Mouse (Mus musculus) urinary bladder, adult 2 months (tissue): ENCODE measurements around the gene Rnf166. TPM values are rescaled to one million over a fixed set of nuclear protein-coding genes. Genes with fewer than 3 reads are reported as not detected.

ENCODE experiments used
- DNase-seq: peaks from one replicate; pipeline ENCODE4 v3.0.0; 2022; ENCODE audit warnings: low spot score
- polyA plus RNA-seq: library from polyadenylated mRNA; depleted of rRNA; stranded (reverse); fragments of >200 nt; gene quantifications from 2 replicates; pipeline ENCODE4 v1.2.3, GENCODE M21; 2012

Rnf166 gene
- polyA plus RNA-seq, 1 experiment = 64.7 TPM

DNA sequence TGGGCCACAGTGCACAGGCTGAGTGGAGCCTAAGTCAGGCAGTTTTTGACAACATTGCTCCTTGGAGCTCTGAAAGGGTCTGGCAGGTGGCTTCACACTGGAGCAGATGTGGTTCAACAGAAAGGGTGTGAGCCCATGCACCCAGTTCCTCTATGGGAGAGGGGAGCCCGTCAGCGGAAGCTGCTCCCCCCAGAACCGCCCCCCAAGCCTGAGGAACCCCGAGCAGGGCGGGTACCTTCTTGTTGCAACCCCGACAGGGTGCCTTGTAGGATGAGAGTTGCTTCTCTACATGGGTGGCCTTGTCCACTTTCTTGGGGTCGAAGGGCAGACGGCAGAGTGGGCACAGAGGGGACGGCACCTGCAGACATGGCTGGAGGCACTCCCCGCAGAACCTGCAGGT, 5.9 kb downstream of the Rnf166 start:
- DNase-seq = no peak

DNA sequence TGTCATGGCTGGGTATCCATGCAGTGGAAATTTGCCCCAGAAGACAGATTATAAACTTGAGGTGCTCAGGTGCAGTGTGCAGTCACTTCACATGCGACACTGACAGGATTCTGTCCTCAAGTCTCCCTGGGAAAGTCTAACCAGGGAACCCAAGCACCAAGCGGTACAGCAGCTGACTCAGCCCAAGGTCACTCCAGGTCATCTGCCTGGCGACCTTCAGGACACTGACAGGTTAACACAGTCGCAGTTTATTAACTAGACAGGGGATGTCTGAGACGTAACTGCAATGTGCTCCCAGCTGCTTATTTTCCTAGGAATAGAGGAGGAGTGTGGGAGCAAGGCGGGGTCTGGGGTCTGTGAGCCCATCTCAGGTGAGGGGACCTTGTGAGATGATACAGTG, 6.5 kb downstream of the Rnf166 start:
- no peak for DNase-seq

DNA sequence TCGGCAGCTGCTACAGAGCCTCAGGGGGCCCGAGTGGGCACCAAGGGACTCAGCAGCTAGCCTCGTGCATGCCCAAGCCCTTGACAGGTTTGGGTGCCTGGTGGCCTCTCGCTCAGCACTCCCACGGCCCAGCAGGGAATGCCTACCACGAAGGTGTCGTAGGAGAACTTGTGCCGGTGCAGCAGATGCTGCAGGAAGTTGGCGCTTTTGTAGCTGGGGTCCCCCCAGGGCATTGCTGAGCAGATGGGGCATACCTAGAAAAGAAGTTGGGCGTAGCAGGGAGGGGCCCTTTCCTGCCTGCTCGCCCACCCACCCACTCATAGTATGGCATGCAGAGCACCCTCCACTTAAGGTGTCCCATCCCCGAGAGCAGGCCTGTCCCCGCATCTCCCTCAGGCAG, 8.0 kb downstream of the Rnf166 start:
- DNase-seq = no peak

DNA sequence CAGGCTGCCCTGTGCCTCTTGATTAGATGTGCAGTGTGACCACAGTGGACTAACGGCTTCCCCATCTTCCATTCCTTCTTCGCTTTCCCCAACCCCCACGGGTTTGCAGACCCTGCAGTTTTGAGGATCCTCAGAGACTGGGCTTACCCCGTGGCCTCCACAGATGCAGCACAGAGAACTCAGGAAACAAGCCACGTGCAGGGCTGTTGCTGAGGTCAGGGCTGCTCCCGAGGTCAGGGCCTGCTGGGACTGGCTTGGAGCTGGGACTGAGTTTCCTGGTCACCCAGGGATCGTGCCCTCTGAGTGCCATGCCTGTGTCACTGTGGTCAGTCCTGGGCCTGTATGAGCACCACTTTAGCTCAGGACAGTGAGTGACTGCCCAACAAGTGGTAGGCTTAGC, 10.9 kb downstream of the Rnf166 start:
- no peak for DNase-seq

DNA sequence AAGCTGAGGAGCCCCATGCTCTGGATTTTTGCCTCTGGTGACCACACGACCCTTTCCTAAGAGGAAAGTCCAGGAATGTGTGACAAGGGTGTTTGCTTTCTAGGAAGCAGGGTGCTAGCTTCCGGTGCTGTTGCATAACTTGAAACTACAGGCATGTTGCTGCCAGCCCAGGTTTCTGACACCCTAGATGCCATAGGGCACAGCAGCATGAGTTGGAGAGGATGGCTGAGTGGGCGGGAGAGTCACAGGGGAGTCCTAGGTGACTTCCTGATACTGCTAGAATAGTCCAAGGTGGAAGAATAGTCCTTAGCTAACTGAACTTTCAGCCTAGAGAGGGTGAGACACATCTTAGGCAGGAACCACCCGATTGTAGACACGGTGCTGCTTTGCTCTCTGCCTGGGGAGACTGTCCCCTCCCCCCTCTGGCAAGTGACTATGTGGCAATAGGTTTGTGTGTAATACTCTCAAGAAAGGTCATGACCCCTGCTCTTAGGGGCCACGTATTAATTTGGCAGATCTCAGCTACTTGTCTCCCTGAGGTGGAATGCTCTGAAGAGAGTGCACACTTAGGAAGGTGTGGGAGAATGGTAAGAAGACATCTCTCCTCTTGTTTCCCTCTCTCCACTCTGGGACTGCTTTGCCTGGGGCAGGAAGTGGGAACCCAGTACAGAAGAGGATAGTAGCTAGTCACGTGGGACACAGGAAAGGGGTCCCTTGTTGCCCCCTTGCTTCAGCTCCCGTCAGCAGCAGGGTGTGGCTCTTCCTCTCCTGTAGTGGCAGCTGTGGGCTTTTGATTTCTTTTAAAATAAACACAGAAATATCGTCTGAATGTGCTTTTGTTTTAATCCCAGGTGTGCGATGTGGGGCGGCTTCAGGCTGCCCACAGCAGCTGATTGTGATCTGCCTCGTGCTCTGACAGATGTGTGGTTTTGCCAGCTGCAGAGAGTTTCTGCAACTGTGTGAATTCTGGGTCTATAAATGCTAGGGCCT, 11.9 kb downstream of the Rnf166 start:
- DNase-seq = no peak

DNA sequence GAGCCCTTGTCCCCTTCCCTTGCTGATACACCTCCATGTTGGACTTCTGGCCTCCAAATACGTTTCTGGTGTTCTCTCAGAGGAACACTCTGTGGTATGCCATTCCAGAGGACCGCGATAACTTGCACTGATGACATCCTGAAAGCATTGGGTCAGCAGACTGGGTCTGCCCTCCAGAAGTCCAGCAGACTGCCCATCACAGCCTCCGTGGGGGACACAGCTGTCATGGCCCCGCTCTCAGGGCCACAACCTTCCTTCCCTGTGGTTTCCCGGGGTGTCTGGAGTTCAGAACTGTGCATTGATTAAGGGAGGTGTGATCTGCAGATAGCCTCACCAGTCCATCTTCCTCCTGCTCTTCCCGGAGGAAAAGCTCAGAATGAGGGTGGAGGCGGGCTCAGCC, 13.4 kb downstream of the Rnf166 start:
- no peak for DNase-seq

DNA sequence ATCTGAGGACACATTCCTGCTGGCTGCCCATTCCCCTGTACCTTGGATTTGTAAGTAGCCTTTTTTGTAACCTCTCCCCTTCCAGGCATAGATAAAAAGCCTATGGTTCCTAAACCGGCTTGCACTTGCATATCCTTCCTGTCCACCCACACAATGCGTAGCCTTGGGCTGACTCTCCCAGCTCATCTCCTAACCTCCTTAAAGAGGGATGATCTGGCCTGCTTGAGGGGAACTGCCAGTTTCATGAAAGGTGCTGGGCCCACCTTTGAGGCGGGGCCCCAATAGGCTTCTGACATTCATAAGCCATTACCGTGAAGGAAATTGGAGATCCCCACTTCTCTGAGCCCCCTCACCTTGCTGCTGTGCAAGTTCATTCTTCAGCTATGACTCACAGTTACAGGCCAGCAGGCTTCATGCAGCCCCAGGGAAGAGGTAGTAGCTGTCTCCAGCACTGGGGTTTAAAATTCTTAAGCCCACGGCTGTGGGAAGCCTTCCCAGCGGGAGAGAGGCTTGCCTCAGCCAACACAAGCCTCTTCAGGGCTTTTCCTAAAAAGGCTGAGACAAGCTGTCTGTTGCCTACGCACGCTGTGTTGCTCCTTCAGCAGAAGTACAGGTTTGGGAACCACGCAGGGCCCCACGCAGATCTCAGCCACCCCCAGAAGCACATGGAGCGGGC, 14.3 kb downstream of the Rnf166 start:
- no peak for DNase-seq

DNA sequence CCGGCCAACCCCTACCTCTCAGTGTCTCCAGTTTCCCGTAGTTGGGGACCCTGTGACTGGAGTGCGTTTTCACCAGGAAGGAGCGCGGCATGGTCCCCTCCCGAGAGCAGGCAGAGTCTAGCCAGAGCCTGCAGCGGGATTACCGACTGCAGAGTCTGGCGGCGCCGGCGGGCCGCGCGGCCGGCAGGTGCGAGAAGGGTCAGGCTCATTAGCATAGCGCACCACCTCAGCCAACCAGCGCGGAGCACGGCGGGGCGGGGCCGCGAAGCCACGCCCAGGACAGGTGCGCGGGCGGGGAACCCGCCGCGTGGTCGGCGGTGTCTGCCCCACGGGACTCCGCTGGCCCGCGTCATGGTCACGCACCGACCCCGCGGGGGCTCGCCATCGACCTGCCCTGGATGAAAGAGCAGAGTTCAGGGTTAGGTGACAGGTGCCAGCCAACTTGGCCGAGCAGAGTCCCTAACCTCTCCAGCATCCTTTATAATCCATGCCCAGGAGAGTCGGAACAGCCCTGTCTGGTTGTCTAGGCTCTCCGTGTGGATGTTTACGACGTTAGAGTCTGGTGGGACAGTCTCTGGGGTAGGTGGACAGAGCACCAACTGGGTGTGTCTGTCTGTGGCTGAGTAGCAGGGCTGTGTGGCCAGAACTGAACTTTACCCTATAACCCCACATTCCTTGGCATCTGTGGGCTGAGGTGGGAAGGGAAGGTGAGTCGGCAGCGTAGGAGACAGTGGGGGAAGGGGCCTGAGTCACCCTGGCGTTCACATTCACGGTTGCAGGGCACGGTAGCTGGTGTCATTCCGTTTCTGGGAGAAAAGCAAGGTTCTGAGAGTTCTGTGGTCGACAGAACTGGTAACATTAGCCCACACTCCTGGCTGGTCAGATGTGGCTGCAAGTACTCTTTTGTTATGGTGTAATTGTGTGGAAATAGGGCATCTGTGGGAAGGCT, 15.1 kb downstream of the Rnf166 start, which contains the start of gene Snai3:
Snai3 (minus strand) TSS at position 210 of the 949 bp plus-strand sequence.
- DNase-seq = peak; percentile 67

DNA sequence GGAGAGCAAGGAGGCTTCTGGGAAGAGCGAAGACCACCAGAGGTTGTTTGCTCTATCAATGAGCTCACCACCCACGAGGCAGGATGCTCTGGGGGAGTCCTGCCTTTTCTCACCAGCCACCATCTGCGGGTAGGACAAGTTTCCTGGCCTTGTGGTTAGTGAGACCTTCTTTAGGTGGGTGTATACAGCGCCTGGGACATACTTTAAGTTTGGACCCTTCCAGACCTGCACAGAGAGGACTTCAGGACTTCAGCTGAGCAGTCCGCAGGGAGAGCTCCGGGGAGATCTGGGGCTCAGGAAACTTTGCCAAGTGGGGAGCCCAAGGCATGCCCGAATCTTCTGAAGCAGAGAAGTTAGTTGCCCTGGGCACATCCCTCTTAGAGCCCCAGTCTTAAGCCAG, 15.9 kb downstream of the Rnf166 start:
- no peak for DNase-seq

DNA sequence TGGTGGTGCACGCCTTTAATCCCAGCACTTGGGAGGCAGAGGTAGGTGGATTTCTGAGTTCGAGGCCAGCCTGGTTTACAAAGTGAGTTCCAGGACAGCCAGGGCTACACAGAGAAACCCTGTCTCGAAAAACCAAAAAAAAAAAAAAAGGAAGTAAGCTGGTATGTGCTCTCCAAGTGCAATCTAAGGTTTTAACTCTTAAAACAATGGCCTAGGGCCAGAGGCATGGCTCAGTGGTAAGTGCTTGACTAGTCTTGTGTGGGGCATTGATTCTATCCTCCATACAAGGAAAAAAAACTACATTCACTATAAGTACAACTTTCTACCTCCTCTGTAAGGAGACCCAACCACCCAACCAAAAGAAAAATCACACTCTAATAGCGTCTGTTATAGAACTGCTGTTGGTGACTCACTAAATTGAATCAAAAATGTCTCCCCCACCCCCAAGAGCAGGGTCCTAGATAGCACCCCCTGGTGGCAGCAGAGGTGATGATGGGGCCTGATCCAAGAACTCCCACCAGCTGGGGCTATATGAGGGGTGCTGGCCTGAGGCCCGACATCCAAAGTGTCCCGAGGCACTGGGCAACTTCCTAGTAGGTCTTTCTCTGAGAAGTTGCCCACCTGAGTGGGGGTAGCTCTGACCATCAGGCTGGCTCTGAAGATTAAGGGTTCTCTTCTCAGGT, 16.5 kb downstream of the Rnf166 start:
- no peak for DNase-seq

DNA sequence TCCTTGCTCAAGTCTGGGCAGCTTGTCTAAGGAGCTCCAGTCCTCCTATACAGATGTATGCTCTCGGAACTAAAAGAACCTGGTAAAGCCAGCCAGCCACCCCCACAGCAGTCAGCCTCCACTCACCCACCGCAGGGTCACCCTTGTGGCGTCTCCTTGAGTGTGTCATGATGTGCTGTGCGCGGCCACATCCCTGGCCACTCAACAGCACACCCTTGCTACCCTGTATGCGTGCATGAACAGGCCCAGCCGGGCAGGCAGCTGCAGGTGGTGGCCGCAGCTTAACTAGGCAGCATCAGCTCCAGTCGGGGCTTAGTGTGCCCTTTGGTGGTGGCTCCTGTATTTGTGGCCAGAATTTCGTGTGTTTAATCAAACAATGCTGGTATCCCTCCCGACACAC, 18.7 kb downstream of the Rnf166 start:
- DNase-seq = peak; percentile 54

DNA sequence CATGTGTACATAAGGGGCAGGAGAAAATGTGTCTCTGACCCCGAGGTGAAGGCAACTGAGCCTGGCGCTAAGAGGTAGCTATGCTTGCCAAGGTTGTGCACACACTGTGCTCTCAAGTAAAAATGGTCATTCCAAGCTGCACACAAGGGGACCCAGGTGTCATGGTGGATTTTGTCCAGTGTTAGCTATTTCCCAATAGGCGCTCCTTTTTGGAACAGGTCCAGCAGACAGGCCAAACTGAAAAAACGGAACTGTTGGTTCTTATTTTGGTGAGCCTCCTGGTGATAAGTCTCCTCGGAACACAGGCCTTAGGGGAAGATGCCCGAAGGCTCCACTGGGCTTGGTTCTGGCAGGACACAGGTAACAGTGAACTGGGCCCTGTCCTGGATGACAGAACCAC, 21.5 kb downstream of the Rnf166 start:
- DNase-seq = no peak

DNA sequence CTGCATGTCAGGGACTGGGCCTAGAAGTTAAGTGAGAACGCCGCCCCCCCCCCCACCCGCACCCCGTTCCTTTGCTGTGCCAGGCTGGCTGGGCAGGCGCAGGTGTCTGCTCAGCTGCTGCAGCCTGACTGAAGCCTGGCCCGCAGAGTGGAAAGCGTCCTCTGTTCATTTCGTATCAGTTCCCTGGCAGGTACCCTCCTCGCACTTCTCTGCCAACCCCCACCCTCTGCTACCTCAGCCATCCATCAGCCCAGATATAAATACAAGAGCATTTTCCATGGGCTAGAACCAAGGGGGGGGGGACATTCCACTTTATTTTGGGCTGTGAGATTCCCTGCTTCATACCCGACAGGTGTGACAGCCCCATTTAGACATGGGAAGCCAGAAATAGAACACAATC, 23.7 kb downstream of the Rnf166 start:
- DNase-seq = no peak

DNA sequence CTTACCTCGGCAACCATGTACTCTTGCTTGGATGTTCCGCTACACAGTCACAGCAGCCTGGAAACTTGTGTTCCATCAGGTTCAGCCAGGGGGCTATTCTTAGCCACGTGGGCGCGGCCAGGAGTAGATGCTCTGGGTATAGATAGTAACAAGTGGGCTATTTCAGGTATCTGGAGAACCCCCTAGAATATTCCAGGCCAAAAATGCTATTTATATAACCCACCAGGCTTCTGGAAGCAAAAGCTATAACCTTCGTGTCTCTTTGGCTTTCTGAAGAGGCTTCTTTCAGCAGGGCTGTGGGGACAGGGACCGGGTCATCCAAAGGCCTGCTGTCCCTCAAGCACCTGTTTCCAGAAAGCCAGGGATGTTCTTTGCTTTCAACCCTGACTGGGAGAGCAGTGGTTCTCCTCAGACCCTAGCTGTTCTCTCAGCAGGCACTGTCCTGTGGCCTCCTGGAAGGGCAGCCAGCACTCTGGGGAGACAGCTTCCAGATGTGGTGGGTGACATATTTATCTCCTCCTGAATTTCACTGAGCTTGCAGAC, 24.6 kb downstream of the Rnf166 start:
- no peak for DNase-seq

DNA sequence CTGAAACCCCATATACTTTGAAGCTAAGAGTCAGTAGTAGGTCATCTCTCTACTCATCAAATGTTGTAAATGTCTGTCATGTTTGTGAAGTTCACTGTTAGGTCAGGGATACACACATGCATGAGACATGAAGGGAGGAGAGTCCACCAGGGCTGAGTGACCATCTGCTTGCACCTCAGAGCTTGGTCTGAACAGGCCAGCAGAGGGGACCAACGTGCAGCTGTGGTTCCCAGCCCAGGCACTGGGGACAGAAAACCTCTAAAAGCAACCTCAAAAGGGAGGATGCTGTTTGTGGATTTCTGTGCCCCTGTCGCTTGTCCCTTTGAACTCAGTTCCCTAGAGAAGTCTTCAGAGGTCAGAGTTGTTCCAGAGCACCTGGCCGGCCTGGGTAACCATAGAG, 30.7 kb downstream of the Rnf166 start:
- no peak for DNase-seq

DNA sequence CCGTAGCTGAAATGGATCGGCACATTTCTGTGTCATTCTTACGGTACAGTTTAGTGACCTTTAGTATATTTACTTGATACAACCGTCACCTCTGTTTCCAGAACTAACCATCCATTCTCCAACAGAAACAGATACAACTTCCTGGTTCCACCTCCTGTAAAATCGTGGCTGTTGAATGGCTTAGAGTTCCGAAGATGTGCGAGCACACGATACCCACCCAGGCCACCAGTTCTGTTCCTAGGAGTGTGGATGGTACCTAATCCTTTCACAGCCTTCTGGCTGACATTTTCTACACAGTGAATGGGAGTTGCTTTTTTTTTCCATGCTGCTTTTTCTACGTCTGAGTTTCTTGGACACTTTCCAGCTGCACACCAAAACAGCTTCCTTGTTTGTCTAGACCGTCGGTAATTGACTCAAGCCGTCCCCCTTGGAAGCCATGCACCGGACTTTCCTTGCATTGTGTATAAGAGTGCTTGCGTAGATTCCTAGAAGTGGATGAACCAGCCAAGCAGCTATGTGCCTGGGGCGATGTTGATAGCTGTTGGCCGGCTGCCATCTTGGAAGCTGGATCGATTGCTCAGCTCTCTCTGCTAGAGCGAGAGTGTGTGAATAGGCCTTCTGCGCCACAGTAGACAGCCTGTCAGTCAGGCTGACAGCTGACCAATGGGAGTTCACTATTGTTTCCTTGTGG, 31.7 kb downstream of the Rnf166 start:
- DNase-seq = peak; percentile 77

DNA sequence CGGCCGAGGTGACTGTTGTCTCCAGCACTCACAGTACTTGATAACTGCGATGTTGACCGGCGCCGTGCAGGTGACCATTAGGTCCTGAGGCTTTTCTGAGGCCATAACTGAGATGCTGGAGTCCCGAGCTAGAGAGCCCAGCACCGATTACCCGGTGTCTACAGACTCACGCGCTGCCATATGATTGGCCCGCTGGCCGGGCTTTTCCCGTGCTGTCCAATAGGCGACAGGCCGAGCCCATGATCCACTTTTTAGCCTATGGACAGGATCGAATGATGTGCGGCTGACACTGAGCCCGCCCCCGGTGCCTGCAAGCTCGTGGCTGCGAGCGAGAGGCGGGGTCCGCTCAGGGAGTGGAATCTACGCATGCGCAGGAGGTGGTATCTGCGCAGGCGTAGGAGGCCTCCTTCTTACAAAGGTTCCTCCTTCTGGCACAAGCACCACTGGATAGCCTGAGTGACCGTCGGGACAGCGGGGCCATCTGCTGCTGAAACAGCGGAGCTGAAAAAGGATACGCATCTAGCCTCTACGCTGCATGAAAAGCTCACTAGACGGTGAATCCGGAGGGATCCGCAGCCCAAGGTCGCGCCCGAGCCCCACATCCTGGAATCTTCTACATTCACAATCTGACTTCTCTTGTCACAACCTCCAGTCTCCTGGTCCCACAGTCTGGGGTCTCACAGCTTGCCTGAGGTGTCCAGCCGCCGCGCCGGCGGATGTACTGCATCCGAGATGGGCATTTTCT, 32.4 kb downstream of the Rnf166 start, which contains the start of gene Mvd:
Mvd (minus strand) TSS at position 161 of the 745 bp plus-strand sequence.
- peak; percentile 93 for DNase-seq

DNA sequence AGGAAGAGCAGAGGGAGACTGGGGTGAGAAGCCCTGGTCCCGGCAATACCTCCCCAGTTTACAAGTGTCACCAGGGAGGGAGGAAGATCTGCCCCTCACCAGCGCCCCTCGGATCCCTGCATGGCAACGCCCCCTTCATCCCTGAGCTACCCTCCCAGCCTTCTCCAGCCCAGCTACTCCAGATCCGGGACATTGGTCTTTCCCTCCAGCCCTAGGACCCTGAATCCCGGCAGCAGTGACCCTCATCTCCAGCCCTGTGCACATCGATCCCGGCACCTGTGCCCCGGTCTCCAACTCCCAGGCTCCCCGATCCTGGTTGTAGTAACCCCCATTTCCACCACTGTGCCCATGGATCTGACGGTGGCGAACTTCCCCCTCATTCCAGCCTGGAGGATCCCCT, 33.1 kb downstream of the Rnf166 start:
- no peak for DNase-seq

DNA sequence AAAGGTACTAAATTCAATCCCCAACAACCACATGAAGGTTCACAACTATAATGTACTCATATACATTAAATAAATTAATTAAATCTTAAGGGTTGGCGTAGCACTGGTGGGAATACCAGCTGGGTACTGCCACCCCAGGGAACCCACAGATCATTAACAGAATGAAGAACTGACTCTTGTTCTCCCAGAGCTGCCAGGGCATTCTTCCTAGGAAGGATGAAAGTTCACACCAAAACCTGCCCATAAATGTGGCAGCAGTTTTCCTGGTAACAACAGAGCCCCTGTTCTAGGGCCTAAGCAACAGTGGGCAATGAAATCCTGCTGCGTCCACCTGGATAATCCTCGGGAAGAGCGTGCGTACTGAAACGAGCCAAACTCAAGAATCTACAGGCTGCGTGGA, 33.5 kb downstream of the Rnf166 start:
- no peak for DNase-seq

DNA sequence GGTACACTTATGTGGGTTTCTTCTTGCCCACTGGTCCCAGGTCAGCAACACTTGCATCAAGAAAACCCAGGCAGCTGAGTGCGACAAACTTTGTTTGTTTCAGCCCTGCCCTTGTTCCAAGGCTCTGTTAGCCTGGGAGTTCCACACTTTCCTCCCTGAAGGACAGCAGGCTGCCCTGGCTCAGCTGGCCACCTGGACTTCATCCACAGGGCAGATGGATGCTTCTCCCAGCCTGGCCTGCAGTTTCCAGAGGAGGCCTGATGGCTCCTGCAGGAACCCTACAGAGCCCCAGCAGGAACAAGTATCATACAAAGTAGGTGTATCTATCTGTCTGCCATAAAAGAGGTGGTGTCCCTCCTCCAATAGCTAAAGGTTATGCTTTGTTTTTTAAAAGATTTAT, 34.5 kb downstream of the Rnf166 start:
- no peak for DNase-seq
